Mouse (Mus musculus) embryonic facial prominence, embryonic 12.5 days (tissue): ENCODE measurements around the gene Dnhd1. TPM values are rescaled to one million over a fixed set of nuclear protein-coding genes. Genes with fewer than 3 reads are reported as not detected.

Source experiments
- ATAC-seq: fragments of 200-750 bp; cut with Nextera tagmentation; 2 replicates; pipeline ENCODE4 v1.8.0; 2017; ENCODE audit not compliant: insufficient number of reproducible peaks, insufficient read depth, low FRiP score, low TSS enrichment
- H3K27ac ChIP-seq: fragments of 300-500 bp; sonication (generic); 2 replicates; pipeline ENCODE4 v1.5.1; 2016; ENCODE audit warnings: mild to moderate bottlenecking
- H3K27me3 ChIP-seq: fragments of 300-500 bp; sonication (generic); 2 replicates; pipeline ENCODE4 v1.6.1; 2016; ENCODE audit warnings: mild to moderate bottlenecking, moderate library complexity
- H3K36me3 ChIP-seq: fragments of 300-500 bp; sonication (generic); 2 replicates; pipeline ENCODE4 v1.6.1; 2016; ENCODE audit warnings: mild to moderate bottlenecking
- H3K4me1 ChIP-seq: fragments of 300-500 bp; sonication (generic); 2 replicates; pipeline ENCODE4 v1.6.1; 2016
- H3K4me2 ChIP-seq: fragments of 300-500 bp; sonication (generic); replicated peaks from 2 replicates; pipeline ENCODE4 v1.6.1; 2016; ENCODE audit warnings: mild to moderate bottlenecking, moderate library complexity
- H3K4me3 ChIP-seq: fragments of 300-500 bp; sonication (generic); 2 replicates; pipeline ENCODE4 v1.5.1; 2016; ENCODE audit warnings: mild to moderate bottlenecking
- H3K9ac ChIP-seq: fragments of 300-500 bp; sonication (generic); 2 replicates; pipeline ENCODE4 v1.6.1; 2016; ENCODE audit warnings: mild to moderate bottlenecking, moderate library complexity
- H3K9me3 ChIP-seq: fragments of 300-500 bp; sonication (generic); 2 replicates; pipeline ENCODE4 v1.6.1; 2016; ENCODE audit warnings: mild to moderate bottlenecking, moderate library complexity
- WGBS: fragments of 180-500 bp; shearing (Covaris S2); methylation state at CpG from one replicate; pipeline ENCODE4 v1.1.7; 2016; 5-methylcytosine and 5-hydroxymethylcytosine counted together
- polyA plus RNA-seq: library from polyadenylated mRNA; unstranded; fragments of >200 nt; fragmentation: Nextera tagmentation; extraction: Ambion mirVana; gene quantifications from 2 replicates; pipeline ENCODE4 v1.2.1, GENCODE M21; 2016

Gene Dnhd1
- polyA plus RNA-seq, 1 experiment from 2014 or later, result 1.0 TPM

- ATAC-seq, result no peak
Measured at GRCm38 (mm10) chr7:105640894-105641255, 9.8 kb upstream of the Dnhd1 start.

GRCm38 (mm10) chr7:105641936-105642335 lies 8.7 kb upstream of the Dnhd1 start:
- Histone ChIP-seq H3K9ac (no peak overlapping the region), H3K4me1 (peaks cover 18% of the 10 kb centered on the region), H3K27me3 (no peaks in the 10 kb centered on the region), H3K4me2 (peak overlapping the region; percentile 87), H3K9me3 (no peaks in the 10 kb centered on the region), H3K27ac (no peak overlapping the region), H3K4me3 (no peak overlapping the region), H3K36me3 (peaks cover 27% of the 10 kb centered on the region)
- no peak for ATAC-seq
- 58% methylated on average over 3 of the region's 3 CpGs for WGBS

More at GRCm38 (mm10) chr7:105640894-105641255, 9.8 kb upstream of the Dnhd1 start:
- no peaks in the 10 kb centered on the region for H3K27me3 ChIP-seq
- peak overlapping the region; percentile 90 for H3K9ac ChIP-seq
- under 1% methylated on average over 18 of the region's 18 CpGs for WGBS
- H3K4me2 ChIP-seq, result peak overlapping the region; percentile 87
- peaks cover 18% of the 10 kb centered on the region for H3K4me1 ChIP-seq
- H3K27ac ChIP-seq, result peak overlapping the region; percentile 77
- H3K4me3 ChIP-seq, result peak overlapping the region; percentile 76
- no peaks in the 10 kb centered on the region for H3K9me3 ChIP-seq
- peaks cover 38% of the 10 kb centered on the region for H3K36me3 ChIP-seq

GRCm38 (mm10) chr7:105685541-105686197 lies 35.0 kb downstream of the Dnhd1 start:
- H3K9me3 ChIP-seq, result no peaks in the 10 kb centered on the region
- 15% methylated on average over 13 of the region's 13 CpGs for WGBS
- H3K4me2 ChIP-seq, result peak overlapping the region; percentile 39
- no peaks in the 10 kb centered on the region for H3K27me3 ChIP-seq
- H3K36me3 ChIP-seq, result no peaks in the 10 kb centered on the region
- H3K27ac ChIP-seq, result no peak overlapping the region
- no peak overlapping the region for H3K9ac ChIP-seq
- H3K4me1 ChIP-seq, result peaks cover 2% of the 10 kb centered on the region; the same call in 1 of the 2 replicates
- peak; percentile 72; the same call in 1 of the 2 replicates for ATAC-seq
- no peak overlapping the region for H3K4me3 ChIP-seq

- H3K36me3 ChIP-seq, result no peaks in the 10 kb centered on the region
- H3K27me3 ChIP-seq, result no peaks in the 10 kb centered on the region
- no peaks in the 10 kb centered on the region for H3K9me3 ChIP-seq
- WGBS, result 76% methylated on average over 1 of the region's 1 CpGs
- no peak overlapping the region for H3K4me3 ChIP-seq
- H3K27ac ChIP-seq, result no peak overlapping the region
- no peak for ATAC-seq
- H3K4me1 ChIP-seq, result no peaks in the 10 kb centered on the region
- no peak overlapping the region for H3K9ac ChIP-seq
- no peak overlapping the region for H3K4me2 ChIP-seq
Measured at GRCm38 (mm10) chr7:105690875-105691274, 40.2 kb downstream of the Dnhd1 start.

GRCm38 (mm10) chr7:105703184-105703583 lies 52.6 kb downstream of the Dnhd1 start:
- no peaks in the 10 kb centered on the region for H3K36me3 ChIP-seq
- WGBS, result 83% methylated on average over 16 of the region's 16 CpGs
- no peak overlapping the region for H3K9ac ChIP-seq
- no peak overlapping the region for H3K27ac ChIP-seq
- no peak for ATAC-seq
- no peak overlapping the region for H3K4me3 ChIP-seq
- H3K9me3 ChIP-seq, result no peaks in the 10 kb centered on the region
- H3K27me3 ChIP-seq, result no peaks in the 10 kb centered on the region
- H3K4me1 ChIP-seq, result no peaks in the 10 kb centered on the region
- H3K4me2 ChIP-seq, result no peak overlapping the region

- 86% methylated on average over 4 of the region's 4 CpGs for WGBS
- Histone ChIP-seq H3K27me3 (no peaks in the 10 kb centered on the region), H3K4me1 (no peaks in the 10 kb centered on the region), H3K4me2 (no peak overlapping the region), H3K9ac (no peak overlapping the region), H3K4me3 (no peak overlapping the region), H3K36me3 (no peaks in the 10 kb centered on the region), H3K27ac (no peak overlapping the region), H3K9me3 (no peaks in the 10 kb centered on the region)
- ATAC-seq, result no peak
Measured at GRCm38 (mm10) chr7:105703816-105704215, 53.2 kb downstream of the Dnhd1 start.

- 91% methylated on average over 5 of the region's 5 CpGs for whole genome bisulfite sequencing
- Histone ChIP-seq H3K4me3 (no peak overlapping the region), H3K27ac (no peak overlapping the region), H3K4me1 (no peaks in the 10 kb centered on the region), H3K36me3 (no peaks in the 10 kb centered on the region), H3K27me3 (no peaks in the 10 kb centered on the region), H3K9me3 (no peaks in the 10 kb centered on the region), H3K4me2 (no peak overlapping the region), H3K9ac (no peak overlapping the region)
- no peak for ATAC-seq
Measured at GRCm38 (mm10) chr7:105708733-105709132, 58.1 kb downstream of the Dnhd1 start.

GRCm38 (mm10) chr7:105715366-105715765 lies 64.7 kb downstream of the Dnhd1 start:
- Histone ChIP-seq H3K9ac (no peak overlapping the region), H3K27ac (no peak overlapping the region), H3K4me1 (no peaks in the 10 kb centered on the region), H3K9me3 (no peaks in the 10 kb centered on the region), H3K4me2 (no peak overlapping the region), H3K36me3 (no peaks in the 10 kb centered on the region), H3K4me3 (no peak overlapping the region), H3K27me3 (no peaks in the 10 kb centered on the region)
- WGBS, result 58% methylated on average over 3 of the region's 3 CpGs
- no peak for ATAC-seq

- Histone ChIP-seq H3K36me3 (no peaks in the 10 kb centered on the region), H3K4me3 (no peak overlapping the region), H3K4me2 (no peak overlapping the region), H3K27ac (no peak overlapping the region), H3K9ac (no peak overlapping the region), H3K9me3 (no peaks in the 10 kb centered on the region), H3K4me1 (no peaks in the 10 kb centered on the region), H3K27me3 (no peaks in the 10 kb centered on the region)
- WGBS, result 77% methylated on average over 2 of the region's 2 CpGs
- no peak for ATAC-seq
Measured at GRCm38 (mm10) chr7:105721916-105722315, 71.3 kb downstream of the Dnhd1 start.

- peak; percentile 64 for ATAC-seq
- no peak overlapping the region for H3K9ac ChIP-seq
- no peak overlapping the region for H3K27ac ChIP-seq
- no peaks in the 10 kb centered on the region for H3K4me1 ChIP-seq
- H3K4me2 ChIP-seq, result no peak overlapping the region
- no peaks in the 10 kb centered on the region for H3K9me3 ChIP-seq
- peaks cover 22% of the 10 kb centered on the region for H3K36me3 ChIP-seq
- H3K27me3 ChIP-seq, result no peaks in the 10 kb centered on the region
- 81% methylated on average over 4 of the region's 4 CpGs for WGBS
- H3K4me3 ChIP-seq, result no peak overlapping the region
Measured at GRCm38 (mm10) chr7:105726144-105726979, 75.7 kb downstream of the Dnhd1 start.

GRCm38 (mm10) chr7:105726980-105727325 lies 76.3 kb downstream of the Dnhd1 start:
- WGBS, result 89% methylated on average over 4 of the region's 4 CpGs

More at GRCm38 (mm10) chr7:105726980-105727325, 76.3 kb downstream of the Dnhd1 start:
- no peak overlapping the region for H3K27ac ChIP-seq
- no peak overlapping the region for H3K4me2 ChIP-seq
- no peaks in the 10 kb centered on the region for H3K9me3 ChIP-seq
- no peak for ATAC-seq
- H3K9ac ChIP-seq, result no peak overlapping the region
- H3K36me3 ChIP-seq, result peaks cover 28% of the 10 kb centered on the region
- H3K4me1 ChIP-seq, result no peaks in the 10 kb centered on the region
- H3K4me3 ChIP-seq, result no peak overlapping the region
- no peaks in the 10 kb centered on the region for H3K27me3 ChIP-seq
